Comparison of ENCODE assay signal across 24 mouse cellular contexts in genomic region chr2:160569496-160569895, GRCm38 (mm10).
DNase-seq lines count a peak whose midpoint lies in the region; ATAC-seq and TF ChIP-seq lines count a peak whose summit lies in the region.
"Had no signal": no experiment of that assay in that cellular context is flagged by ENCODE, and none has a peak within 500 bp of the region (broad histone marks: within the 10 kb centered on the region; RNA-seq: fewer than 3 reads in every experiment).

No protein-coding gene starts in this region.

- no peaks in the 10 kb centered on the region for H3K79me2 ChIP-seq in CH12.LX (replicated peaks; ENCODE audit: control insufficient read depth, extremely low read depth, insufficient read depth, poor library complexity, severe bottlenecking)

- no peaks in the 10 kb centered on the region for H3K36me3 ChIP-seq in CH12.LX (replicated peaks in 1 of 2; ENCODE audit: control insufficient read depth in 1 of 2, insufficient read depth in 1 of 2, low read length in 1 of 2)
- H3K36me3 ChIP-seq: embryonic facial prominence, embryonic 13.5 days; embryonic facial prominence, embryonic 15.5 days; forebrain, embryonic 10.5 days; forebrain, embryonic 12.5 days; G1E had no signal

- peaks cover 2 to 11% of the 10 kb centered on the region in 2 experiments; a peak in 3 of 4 replicates for H3K4me1 ChIP-seq in CH12.LX (ENCODE audit: control insufficient read depth in 1 of 2, insufficient read depth in 2 of 2)
- H3K4me1 ChIP-seq: embryonic facial prominence, embryonic 13.5 days; embryonic facial prominence, embryonic 15.5 days; forebrain, embryonic 10.5 days; forebrain, embryonic 12.5 days had no signal

- dilution Hi-C loops in CH12.LX (cut with MboI; ENCODE audit: extremely low pct_ligation_motif_present, extremely low pct_unique_long_range_greater_than_20kb, low sequenced_read_pairs) = no loop called here

- no peak for TF ChIP-seq POLR2A in CH12.LX (IDR thresholded peaks at IDR 0.05; ENCODE audit: low read depth, low read length)

- no peak overlapping the region for H3K27ac ChIP-seq in CH12.LX (ENCODE audit: insufficient read depth, low read depth)
- H3K27ac ChIP-seq: embryonic facial prominence, embryonic 13.5 days; embryonic facial prominence, embryonic 15.5 days; forebrain, embryonic 10.5 days; forebrain, embryonic 12.5 days had no signal

- no peaks in the 10 kb centered on the region for H3K9me3 ChIP-seq in CH12.LX (replicated peaks; ENCODE audit: low read length)
- H3K9me3 ChIP-seq: forebrain, embryonic 10.5 days; forebrain, embryonic 12.5 days had no signal

- TF ChIP-seq RAD21 in CH12.LX (IDR thresholded peaks at IDR 0.05; ENCODE audit: low read depth, low read length) = no peak

- H3K27me3 ChIP-seq in CH12.LX (replicated peaks) = peaks cover 14% of the 10 kb centered on the region
- H3K27me3 ChIP-seq: embryonic facial prominence, embryonic 13.5 days; embryonic facial prominence, embryonic 15.5 days; forebrain, embryonic 12.5 days; Patski had no signal

- TF ChIP-seq CTCF in CH12.LX (conservative IDR thresholded peaks at IDR 0.05 in 1 of 2, IDR thresholded peaks at IDR 0.05 in 1 of 2; ENCODE audit: low read depth in 2 of 2, low read length in 2 of 2) = no peak

- peak; percentile 50; the same call in 1 of the 2 replicates for TF ChIP-seq EP300 in CH12.LX (IDR thresholded peaks at IDR 0.05; ENCODE audit: low read length)

- DNase-seq in A20 (ENCODE audit: low read depth, low spot score) (peak; percentile 83), CH12.LX (ENCODE audit: extremely low read depth) (peak; percentile 17)
- DNase-seq in kidney, adult 11 months = no peak
- DNase-seq in adrenal gland, postnatal 14 days = no peak
- DNase-seq: adrenal gland, adult 8-10 months; adrenal gland, postnatal 25 days; cerebellum, adult 11 months; cerebellum, adult 18-20 months; cerebellum, adult 8-10 months; cerebellum, adult 9-11 months; cerebellum, postnatal 14 days; cerebellum, postnatal 36 days; embryo, embryonic 11 days had no signal

- H3K4me2 ChIP-seq in CH12.LX (ENCODE audit: insufficient read depth, low read depth, poor library complexity, severe bottlenecking) = peak overlapping the region; percentile 37
- H3K4me2 ChIP-seq: embryonic facial prominence, embryonic 13.5 days; embryonic facial prominence, embryonic 15.5 days; forebrain, embryonic 12.5 days had no signal

- no peak overlapping the region for H3K9ac ChIP-seq in CH12.LX (ENCODE audit: insufficient read depth, low read depth)
- H3K9ac ChIP-seq: embryonic facial prominence, embryonic 13.5 days; embryonic facial prominence, embryonic 15.5 days; forebrain, embryonic 12.5 days had no signal

- in situ Hi-C loops in CH12.LX (cut with MboI; ENCODE audit: low pct_ligation_motif_present, low pct_unique_long_range_greater_than_20kb, low sequenced_read_pairs) = no loop called here

- H3K4me3 ChIP-seq in CH12.LX (replicated peaks in 1 of 3; ENCODE audit: low read depth in 2 of 3, low read length in 2 of 3, poor library complexity in 1 of 3) = no peak overlapping the region
- H3K4me3 ChIP-seq: embryonic facial prominence, embryonic 13.5 days; embryonic facial prominence, embryonic 15.5 days; erythroblast, embryonic 14.5 days; forebrain, embryonic 10.5 days; forebrain, embryonic 12.5 days had no signal

- ATAC-seq in megakaryocyte, adult 5-6 weeks (ENCODE audit: poor library complexity, severe bottlenecking) = peak; percentile 59; the same call in 1 of the 2 replicates
- ATAC-seq: activated CD4-positive, CD25-positive, alpha-beta regulatory T cell, adult 4 months; forebrain, embryonic 14.5 days; forebrain, embryonic 16.5 days; Patski had no signal

TF ChIP-seq in CH12.LX, 34 proteins besides CTCF, POLR2A, EP300 and RAD21:
- TF ChIP-seq MYC (IDR thresholded peaks at IDR 0.05; ENCODE audit: low read depth, low read length) (no peak), MEF2A (IDR thresholded peaks at IDR 0.05; ENCODE audit: borderline replicate concordance, low read depth, low read length) (no peak), KAT2A (IDR thresholded peaks at IDR 0.05; ENCODE audit: insufficient replicate concordance, low read length) (no peak), E2F4 (IDR thresholded peaks at IDR 0.05; ENCODE audit: insufficient replicate concordance, low read depth, low read length) (no peak), ETS1 (conservative IDR thresholded peaks at IDR 0.05; ENCODE audit: low read depth, low read length) (no peak), MAZ (IDR thresholded peaks at IDR 0.05; ENCODE audit: low read depth, low read length) (no peak), BHLHE40 (IDR thresholded peaks at IDR 0.05; ENCODE audit: low read depth, low read length) (peak; percentile 89), CHD2 (IDR thresholded peaks at IDR 0.05; ENCODE audit: low read length) (no peak), IRF4 (IDR thresholded peaks at IDR 0.05; ENCODE audit: low read depth, low read length) (peak; percentile 36; the same call in 1 of the 2 replicates)

Comparison
In these comparisons a context has a peak if more than half of its experiments do, and no peak if none do; other contexts are left out.
1. DNase-seq: peak in A20 (single experiment) and CH12.LX (single experiment); none in kidney, adult 11 months (single experiment) and adrenal gland, postnatal 14 days (single experiment).